Mouse (Mus musculus): ENCODE measurements around the gene Itpr1.

GRCm38 (mm10) chr6:108231892-108232710 lies 19.2 kb downstream of the Itpr1 start:
- TF ChIP-seq POLR2A (IDR thresholded peaks at IDR 0.05; ENCODE audit: low read depth, low read length) (no peak), CTCF (conservative IDR thresholded peaks at IDR 0.05; ENCODE audit: insufficient read depth, insufficient read length, low read depth, low read length) (peak; percentile 37; the same call in 1 of the 2 replicates)
